Mouse (Mus musculus) liver, embryonic 14.5 days (tissue): Measurements from ENCODE around the gene Kiss1r. TPM values are rescaled to one million over a fixed set of nuclear protein-coding genes. Genes with fewer than 3 reads are reported as not detected.

Experiments used
- ATAC-seq: fragments of 200-750 bp; cut with Nextera tagmentation; 2 replicates; pipeline ENCODE4 v1.8.0; 2017; ENCODE audit warnings: moderate number of reproducible peaks, mild to moderate bottlenecking, moderate library complexity; ENCODE audit not compliant: insufficient read depth
- DNase-seq, 3 experiments: peaks; one replicate each; pipeline ENCODE4 v3.0.0-alpha.2; 2012 to 2013; ENCODE audit warnings: low read depth in 3 of 3, low spot score in 3 of 3
- H3K27ac ChIP-seq: fragments of 300-500 bp; sonication (generic); 2 replicates; pipeline ENCODE4 v1.5.1; 2014; ENCODE audit warnings: moderate library complexity, mild to moderate bottlenecking, control low read depth, inconsistent platforms
- H3K27me3 ChIP-seq: fragments of 300-500 bp; sonication (generic); 2 replicates; pipeline ENCODE4 v1.6.1; 2014; ENCODE audit warnings: mild to moderate bottlenecking, low read length, moderate library complexity; ENCODE audit not compliant: control insufficient read depth, insufficient read depth
- H3K36me3 ChIP-seq: fragments of 300-500 bp; sonication (generic); replicated peaks from 2 replicates; pipeline ENCODE4 v1.6.1; 2014; ENCODE audit warnings: low read depth; ENCODE audit not compliant: control insufficient read depth, insufficient read depth
- H3K4me1 ChIP-seq, 2 experiments: fragments of 200-500 bp in 1 of 2; fragments of 300-500 bp in 1 of 2; sonication (generic) in 1 of 2; replicated peaks; 2 replicates each; pipeline ENCODE4 v1.6.1; 2012 to 2014; ENCODE audit warnings: antibody characterized with exemption in 1 of 2, inconsistent platforms in 1 of 2, low read length in 1 of 2; ENCODE audit not compliant: control insufficient read depth in 2 of 2, insufficient read depth in 2 of 2
- H3K4me2 ChIP-seq: fragments of 300-500 bp; sonication (generic); 2 replicates; pipeline ENCODE4 v1.6.1; 2014; ENCODE audit warnings: low read depth, mild to moderate bottlenecking, control low read depth, moderate library complexity
- H3K4me3 ChIP-seq, 2 experiments: fragments of 200-500 bp in 1 of 2; fragments of 300-500 bp in 1 of 2; sonication (generic) in 1 of 2; 2 replicates each; pipeline ENCODE4 v1.5.1; 2012 to 2014; ENCODE audit warnings: low read depth in 2 of 2, low read length in 2 of 2, mild to moderate bottlenecking in 2 of 2, control low read depth in 1 of 2, inconsistent platforms in 1 of 2, moderate library complexity in 1 of 2; ENCODE audit not compliant: insufficient read depth in 1 of 2
- H3K9ac ChIP-seq: fragments of 300-500 bp; sonication (generic); replicated peaks from 2 replicates; pipeline ENCODE4 v1.6.1; 2014; ENCODE audit warnings: mild to moderate bottlenecking, control low read depth, moderate library complexity
- H3K9me3 ChIP-seq: fragments of 300-500 bp; sonication (generic); 2 replicates; pipeline ENCODE4 v1.6.1; 2016; ENCODE audit warnings: low read length, mixed read lengths; ENCODE audit not compliant: control insufficient read depth
- CTCF ChIP-seq: IDR thresholded peaks from 2 replicates; pipeline ENCODE4 v1.5.1; 2016; ENCODE audit warnings: antibody characterized with exemption, low read depth, control low read depth
- EP300 ChIP-seq: IDR thresholded peaks from 2 replicates; pipeline ENCODE4 v1.6.1; 2016; ENCODE audit warnings: antibody characterized with exemption, low read depth
- WGBS: fragments of 180-500 bp; shearing (Covaris S2); extraction: QIAGEN DNeasy Blood & Tissue Kit; methylation state at CpG from one replicate; pipeline ENCODE4 v1.1.7; 2014; ENCODE audit not compliant: insufficient replicate concordance; 5-methylcytosine and 5-hydroxymethylcytosine counted together
- polyA plus RNA-seq, 2 experiments: library from polyadenylated mRNA; depleted of rRNA in 1 of 2; stranded (reverse) in 1 of 2; unstranded in 1 of 2; fragments of >200 nt; fragmentation: Nextera tagmentation in 1 of 2; extraction: Ambion mirVana in 1 of 2; gene quantifications; 2 replicates each; pipeline versions ENCODE4 v1.2.1 to v1.2.3; 2012 to 2014

The Kiss1r gene
- polyA plus RNA-seq, 2 experiments, result 0.11 to 0.30 TPM

GRCm38 (mm10) chr10:79937775-79938526 is 21.2 kb downstream of the Kiss1r start:
- DNase-seq, result no peak
- ATAC-seq, result peak; percentile 40
- Histone ChIP-seq H3K36me3 (no peaks in the 10 kb centered on the region; the same call in 1 of the 2 replicates), H3K9me3 (no peaks in the 10 kb centered on the region), H3K27ac (0 out of 2 replicates have a peak overlapping the region, but pooled peaks have one; percentile 25), H3K9ac (no peak overlapping the region), H3K4me1 (peaks cover 0 to 12% of the 10 kb centered on the region in 2 experiments; a peak in 3 of 4 replicates), H3K4me2 (peak overlapping the region; percentile 24; the same call in 1 of the 2 replicates), H3K27me3 (no peaks in the 10 kb centered on the region), H3K4me3 (no peak overlapping the region)
- TF ChIP-seq CTCF (no peak), EP300 (no peak)
- 60% methylated on average over 11 of the region's 11 CpGs for WGBS

GRCm38 (mm10) chr10:79940749-79941148 is 24.0 kb downstream of the Kiss1r start:
- Histone ChIP-seq H3K4me3 (no peak overlapping the region), H3K4me2 (no peak overlapping the region), H3K36me3 (no peaks in the 10 kb centered on the region), H3K9ac (no peak overlapping the region), H3K27ac (no peak overlapping the region), H3K9me3 (no peaks in the 10 kb centered on the region), H3K4me1 (peaks cover 15 to 33% of the 10 kb centered on the region in 2 experiments), H3K27me3 (no peaks in the 10 kb centered on the region)
- no peak for DNase-seq
- TF ChIP-seq CTCF, result no peak
- no peak for TF ChIP-seq EP300
- WGBS, result 24% methylated on average over 7 of the region's 7 CpGs
- no peak for ATAC-seq

- 68% methylated on average over 1 of the region's 1 CpGs for WGBS
- no peak overlapping the region for H3K4me2 ChIP-seq
- H3K9me3 ChIP-seq, result no peaks in the 10 kb centered on the region
- ATAC-seq, result no peak
- H3K9ac ChIP-seq, result no peak overlapping the region
- H3K4me3 ChIP-seq, result no peak overlapping the region
- H3K4me1 ChIP-seq, result peaks cover 28 to 36% of the 10 kb centered on the region in 2 experiments
- no peaks in the 10 kb centered on the region for H3K36me3 ChIP-seq
- H3K27me3 ChIP-seq, result no peaks in the 10 kb centered on the region
- no peak overlapping the region; the same call in 1 of the 2 replicates for H3K27ac ChIP-seq
- TF ChIP-seq EP300 (no peak), CTCF (no peak)
- DNase-seq, result no peak
Observed at GRCm38 (mm10) chr10:79942988-79943387, 26.2 kb downstream of the Kiss1r start.

GRCm38 (mm10) chr10:79943471-79943901 is 26.7 kb downstream of the Kiss1r start:
- no peaks in the 10 kb centered on the region for H3K27me3 ChIP-seq
- H3K4me2 ChIP-seq, result no peak overlapping the region; the same call in 1 of the 2 replicates
- DNase-seq (no peak), ATAC-seq (no peak)
- WGBS, result 38% methylated on average over 9 of the region's 9 CpGs
- peaks cover 28 to 34% of the 10 kb centered on the region in 2 experiments for H3K4me1 ChIP-seq
- H3K36me3 ChIP-seq, result no peaks in the 10 kb centered on the region
- no peak overlapping the region for H3K9ac ChIP-seq
- no peak overlapping the region for H3K27ac ChIP-seq
- TF ChIP-seq CTCF (no peak), EP300 (no peak)
- H3K4me3 ChIP-seq, result no peak overlapping the region
- no peaks in the 10 kb centered on the region for H3K9me3 ChIP-seq

GRCm38 (mm10) chr10:79945507-79946234 is 28.9 kb downstream of the Kiss1r start:
- Histone ChIP-seq H3K36me3 (no peaks in the 10 kb centered on the region), H3K27me3 (no peaks in the 10 kb centered on the region), H3K9ac (no peak overlapping the region), H3K9me3 (no peaks in the 10 kb centered on the region), H3K4me3 (no peak overlapping the region), H3K4me1 (peaks cover 28 to 38% of the 10 kb centered on the region in 2 experiments), H3K4me2 (peak overlapping the region; percentile 27), H3K27ac (no peak overlapping the region; the same call in 1 of the 2 replicates)
- 50% methylated on average over 16 of the region's 16 CpGs for WGBS
- TF ChIP-seq CTCF (no peak), EP300 (no peak)
- DNase-seq, result no peak
- no peak for ATAC-seq
